Mouse (Mus musculus) olfactory bulb, adult 2 months (tissue): ENCODE results near the gene Cavin2.

Experiments
- CTCF ChIP-seq: fragments of 200-500 bp; IDR thresholded peaks from 2 replicates; pipeline ENCODE4 v1.5.1; 2012; ENCODE audit warnings: low read depth, mild to moderate bottlenecking, low read length, moderate library complexity; ENCODE audit not compliant: insufficient read depth
- POLR2A ChIP-seq: fragments of 200-500 bp; IDR thresholded peaks from 2 replicates; pipeline ENCODE4 v1.6.1; 2012; ENCODE audit warnings: mild to moderate bottlenecking, low read depth, low read length, moderate library complexity; ENCODE audit not compliant: insufficient read depth

GRCm38 (mm10) chr1:51277879-51278567 lies 10.9 kb upstream of the Cavin2 start:
- TF ChIP-seq CTCF (no peak), POLR2A (no peak)
